Mouse (Mus musculus) embryonic facial prominence, embryonic 12.5 days (tissue): Measurements from ENCODE around the gene Cnbd2. TPM values are rescaled to one million over a fixed set of nuclear protein-coding genes. Genes with fewer than 3 reads are reported as not detected.

Source experiments
- ATAC-seq: fragments of 200-750 bp; cut with Nextera tagmentation; 2 replicates; pipeline ENCODE4 v1.8.0; 2017; ENCODE audit not compliant: insufficient number of reproducible peaks, insufficient read depth, low FRiP score, low TSS enrichment
- H3K27ac ChIP-seq: fragments of 300-500 bp; sonication (generic); 2 replicates; pipeline ENCODE4 v1.5.1; 2016; ENCODE audit warnings: mild to moderate bottlenecking
- H3K27me3 ChIP-seq: fragments of 300-500 bp; sonication (generic); 2 replicates; pipeline ENCODE4 v1.6.1; 2016; ENCODE audit warnings: mild to moderate bottlenecking, moderate library complexity
- H3K36me3 ChIP-seq: fragments of 300-500 bp; sonication (generic); 2 replicates; pipeline ENCODE4 v1.6.1; 2016; ENCODE audit warnings: mild to moderate bottlenecking
- H3K4me1 ChIP-seq: fragments of 300-500 bp; sonication (generic); 2 replicates; pipeline ENCODE4 v1.6.1; 2016
- H3K4me2 ChIP-seq: fragments of 300-500 bp; sonication (generic); replicated peaks from 2 replicates; pipeline ENCODE4 v1.6.1; 2016; ENCODE audit warnings: mild to moderate bottlenecking, moderate library complexity
- H3K4me3 ChIP-seq: fragments of 300-500 bp; sonication (generic); 2 replicates; pipeline ENCODE4 v1.5.1; 2016; ENCODE audit warnings: mild to moderate bottlenecking
- H3K9ac ChIP-seq: fragments of 300-500 bp; sonication (generic); 2 replicates; pipeline ENCODE4 v1.6.1; 2016; ENCODE audit warnings: mild to moderate bottlenecking, moderate library complexity
- H3K9me3 ChIP-seq: fragments of 300-500 bp; sonication (generic); 2 replicates; pipeline ENCODE4 v1.6.1; 2016; ENCODE audit warnings: mild to moderate bottlenecking, moderate library complexity
- WGBS: fragments of 180-500 bp; shearing (Covaris S2); methylation state at CpG from one replicate; pipeline ENCODE4 v1.1.7; 2016; 5-methylcytosine and 5-hydroxymethylcytosine counted together
- polyA plus RNA-seq: library from polyadenylated mRNA; unstranded; fragments of >200 nt; fragmentation: Nextera tagmentation; extraction: Ambion mirVana; gene quantifications from 2 replicates; pipeline ENCODE4 v1.2.1, GENCODE M21; 2016

Gene Cnbd2
- 5.1 and 5.6 TPM in 2 replicates for polyA plus RNA-seq

DNA sequence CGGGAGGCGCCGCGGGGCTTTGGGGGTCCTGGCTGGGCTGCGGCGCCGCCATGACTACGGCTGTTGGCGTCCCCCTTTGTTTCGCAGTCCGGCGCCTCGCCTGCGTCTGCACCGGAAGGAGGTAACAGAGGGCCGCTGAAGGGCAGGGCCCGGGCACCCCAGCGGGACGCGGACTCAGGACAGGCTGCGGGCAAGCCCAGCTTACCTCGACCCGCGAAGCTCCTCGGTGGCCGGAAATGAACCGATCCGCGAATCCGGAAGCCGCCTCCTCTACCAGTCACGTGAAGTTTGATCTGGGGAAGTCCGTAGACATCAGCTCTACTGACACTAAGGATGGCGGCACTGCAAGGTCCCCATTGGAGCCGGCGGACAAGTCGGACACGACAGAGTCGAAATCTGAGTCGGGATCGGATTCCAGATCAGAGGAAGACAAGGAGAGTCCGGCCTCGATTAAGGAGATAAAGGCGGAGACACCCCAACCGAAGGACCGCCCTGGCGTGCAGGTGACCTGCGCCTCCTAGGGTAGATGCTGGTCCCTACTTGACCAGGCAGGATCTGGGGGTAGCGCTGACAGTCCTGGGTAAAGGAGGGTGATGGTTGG lies at the start of gene Cnbd2, which contains the start of gene Scand1:
TSS of gene Cnbd2 (plus strand) at position 3 of the 601 bp plus-strand sequence.
TSS of gene Scand1 (minus strand) at position 408 of the 601 bp plus-strand sequence.
- H3K9me3 ChIP-seq: no peaks in the 10 kb centered on the region
- no peaks in the 10 kb centered on the region for H3K27me3 ChIP-seq
- WGBS: under 1% methylated on average over 49 of the region's 49 CpGs
- peaks cover 10% of the 10 kb centered on the region; the same call in 1 of the 2 replicates for H3K36me3 ChIP-seq
- peak within 1 kb of the TSS; percentile 82 for H3K4me2 ChIP-seq
- ATAC-seq: peak; percentile 80
- H3K4me3 ChIP-seq: peak within 1 kb of the TSS; percentile 89
- H3K4me1 ChIP-seq: peaks cover 10% of the 10 kb centered on the region
- peak within 1 kb of the TSS; percentile 96 for H3K27ac ChIP-seq
- H3K9ac ChIP-seq: peak within 1 kb of the TSS; percentile 95

DNA sequence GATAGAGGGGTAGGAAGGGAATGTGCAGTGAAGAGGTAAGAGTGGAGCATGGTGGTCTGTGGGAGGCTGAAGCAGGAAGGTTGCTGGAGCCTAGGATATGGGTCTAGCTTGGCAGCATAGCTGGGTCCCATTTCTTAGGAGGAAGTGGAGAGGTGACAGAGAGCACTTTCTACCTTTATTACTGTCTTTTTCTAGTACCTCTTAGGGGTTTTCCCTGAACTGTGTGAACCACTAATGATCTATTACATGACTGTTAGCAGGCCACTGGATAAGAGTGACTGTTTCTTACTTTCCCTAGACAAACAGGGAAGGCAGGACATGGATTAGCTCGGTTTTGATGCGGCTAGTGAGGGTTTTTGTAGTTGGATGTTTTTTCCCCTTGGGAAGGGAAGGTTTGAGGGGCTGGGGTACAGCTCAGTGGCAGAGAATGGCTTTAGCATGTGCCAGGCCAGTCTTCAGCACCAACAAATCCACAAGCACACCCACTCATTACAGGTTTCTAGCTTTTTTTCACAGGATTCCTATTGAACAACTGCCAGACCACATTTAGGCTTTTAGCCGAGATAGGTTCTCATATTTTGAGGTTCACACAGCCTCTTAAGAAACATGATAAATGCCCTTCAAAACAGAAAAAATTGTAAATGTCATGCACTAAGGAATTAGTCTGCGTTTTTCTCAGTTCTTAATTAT lies 48.8 kb upstream of the Cnbd2 start:
- no peak for ATAC-seq

DNA sequence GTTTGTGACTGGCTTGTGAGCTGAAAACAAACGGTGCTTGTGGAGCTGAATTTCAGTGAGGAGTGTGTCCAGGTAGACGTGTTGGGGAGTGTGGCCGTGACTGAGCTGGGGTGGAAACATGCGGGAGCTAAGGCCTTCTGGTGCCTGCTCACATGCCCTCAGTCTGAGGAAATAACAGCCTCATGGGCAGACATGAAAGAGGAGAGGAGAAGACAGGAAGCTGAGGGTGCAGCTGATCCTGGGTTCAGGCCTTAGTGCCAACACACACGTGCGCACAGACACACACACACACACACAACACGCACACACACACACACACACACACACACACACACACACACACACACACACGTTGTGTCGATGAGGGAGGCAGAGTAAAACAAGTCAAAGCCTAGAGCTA lies 44.5 kb upstream of the Cnbd2 start:
- Histone ChIP-seq H3K9me3 (no peaks in the 10 kb centered on the region), H3K4me1 (no peaks in the 10 kb centered on the region), H3K36me3 (peaks cover 27% of the 10 kb centered on the region), H3K4me3 (no peak overlapping the region), H3K27ac (no peak overlapping the region), H3K9ac (no peak overlapping the region), H3K27me3 (no peaks in the 10 kb centered on the region), H3K4me2 (no peak overlapping the region)
- no peak for ATAC-seq
- WGBS: 95% methylated on average over 9 of the region's 9 CpGs

More for the DNA sequence above, 48.8 kb upstream of the Cnbd2 start:
- Histone ChIP-seq H3K4me2 (no peak overlapping the region), H3K4me3 (no peak overlapping the region), H3K27ac (no peak overlapping the region), H3K9ac (no peak overlapping the region), H3K9me3 (no peaks in the 10 kb centered on the region), H3K27me3 (no peaks in the 10 kb centered on the region), H3K36me3 (peaks cover 38% of the 10 kb centered on the region), H3K4me1 (no peaks in the 10 kb centered on the region)
- 87% methylated on average over 4 of the region's 4 CpGs for WGBS

DNA sequence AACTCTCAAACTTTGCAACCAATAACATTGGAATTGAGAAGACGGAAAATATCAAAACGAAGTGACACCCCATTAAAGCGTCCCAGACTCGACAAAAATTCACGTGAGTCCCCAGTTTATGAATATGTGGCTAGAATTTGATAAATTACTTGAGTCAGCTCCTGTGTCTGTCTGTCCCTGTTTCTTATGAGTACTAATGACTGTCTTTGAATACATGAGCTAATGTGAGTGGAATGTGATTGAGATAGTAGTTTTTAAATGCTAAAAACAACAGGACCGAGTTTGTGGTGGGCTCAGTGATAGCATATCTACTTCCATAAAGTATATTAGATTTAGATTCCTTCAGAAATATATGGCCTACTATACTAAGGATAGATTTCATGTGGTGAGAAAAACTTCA lies 39.5 kb upstream of the Cnbd2 start:
- Histone ChIP-seq H3K9ac (no peak overlapping the region), H3K27ac (no peak overlapping the region), H3K36me3 (peaks cover 43% of the 10 kb centered on the region), H3K4me1 (no peaks in the 10 kb centered on the region), H3K9me3 (no peaks in the 10 kb centered on the region), H3K4me3 (no peak overlapping the region), H3K4me2 (no peak overlapping the region), H3K27me3 (no peaks in the 10 kb centered on the region)
- no peak for ATAC-seq
- WGBS: 93% methylated on average over 6 of the region's 6 CpGs

DNA sequence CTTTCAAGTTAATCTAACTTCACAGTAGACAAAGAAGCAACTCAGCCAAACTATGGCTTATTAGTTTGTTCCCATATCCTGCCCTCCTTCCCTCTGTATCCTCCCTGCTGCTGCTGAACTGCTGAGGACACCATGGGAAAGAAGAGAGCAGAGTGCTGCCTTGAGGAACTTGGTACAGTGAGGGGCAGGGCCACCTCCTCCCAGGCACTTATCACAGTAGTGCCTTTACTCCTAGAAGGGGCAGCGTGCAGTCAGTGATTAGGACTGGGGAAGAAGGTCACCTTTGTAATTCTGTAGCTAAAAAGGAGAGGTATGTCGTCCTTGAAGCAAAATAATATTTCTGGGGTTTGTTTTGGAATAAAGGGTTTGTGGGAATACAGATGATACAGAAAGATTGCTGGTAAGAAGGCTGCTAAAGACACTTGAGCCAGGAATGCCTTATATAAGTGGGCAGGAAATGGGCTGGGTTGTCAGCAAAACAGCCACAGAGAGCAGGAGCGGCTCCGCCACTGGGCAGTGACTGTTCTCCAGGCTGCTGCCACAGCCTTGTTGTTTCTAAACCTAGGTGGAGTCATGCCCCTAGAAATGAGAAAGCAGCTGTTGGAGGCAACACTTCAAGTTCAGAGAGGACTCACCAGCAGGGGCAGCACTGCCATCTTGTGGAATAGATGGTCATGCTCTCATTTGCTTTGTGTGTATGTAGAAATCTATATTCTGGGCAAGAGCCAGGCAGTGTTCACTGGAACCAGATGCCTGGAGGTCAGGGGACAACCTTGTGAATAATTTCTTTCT lies 33.7 kb upstream of the Cnbd2 start:
- H3K27ac ChIP-seq: peak overlapping the region; percentile 23; the same call in 1 of the 2 replicates
- peaks cover 5% of the 10 kb centered on the region for H3K4me1 ChIP-seq
- 51% methylated on average over 4 of the region's 4 CpGs for WGBS
- peaks cover 34% of the 10 kb centered on the region for H3K36me3 ChIP-seq
- H3K9me3 ChIP-seq: no peaks in the 10 kb centered on the region
- H3K9ac ChIP-seq: no peak overlapping the region
- H3K4me2 ChIP-seq: no peak overlapping the region
- no peaks in the 10 kb centered on the region for H3K27me3 ChIP-seq
- no peak overlapping the region for H3K4me3 ChIP-seq
- 0 out of 2 replicates have a peak, but pooled peaks have one; percentile 74 for ATAC-seq

DNA sequence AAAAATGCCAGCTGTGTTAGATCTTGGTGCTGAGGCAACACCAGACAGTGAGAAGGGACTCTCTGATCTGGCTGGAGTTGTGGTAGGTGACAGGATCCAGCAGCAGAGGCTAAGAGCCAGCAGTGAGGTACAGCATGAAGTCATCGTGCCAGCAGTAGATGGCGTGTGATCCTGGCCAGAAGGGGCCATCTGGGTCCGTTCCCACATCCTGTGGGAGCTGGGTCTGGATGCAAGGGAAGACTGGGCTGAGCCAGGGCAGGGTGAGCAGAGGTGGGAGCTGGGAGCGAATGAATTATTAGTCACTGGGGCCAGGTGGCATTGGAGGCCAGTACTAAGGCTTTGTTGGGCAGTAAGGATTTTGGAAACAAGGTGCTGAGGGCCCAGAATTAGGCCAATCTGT lies 30.9 kb upstream of the Cnbd2 start:
- peaks cover 22% of the 10 kb centered on the region; the same call in 1 of the 2 replicates for H3K36me3 ChIP-seq
- ATAC-seq: no peak
- H3K9me3 ChIP-seq: no peaks in the 10 kb centered on the region
- H3K27ac ChIP-seq: no peak overlapping the region
- no peaks in the 10 kb centered on the region for H3K27me3 ChIP-seq
- peaks cover 5% of the 10 kb centered on the region for H3K4me1 ChIP-seq
- WGBS: 82% methylated on average over 4 of the region's 4 CpGs
- no peak overlapping the region for H3K9ac ChIP-seq
- no peak overlapping the region for H3K4me3 ChIP-seq
- H3K4me2 ChIP-seq: no peak overlapping the region

DNA sequence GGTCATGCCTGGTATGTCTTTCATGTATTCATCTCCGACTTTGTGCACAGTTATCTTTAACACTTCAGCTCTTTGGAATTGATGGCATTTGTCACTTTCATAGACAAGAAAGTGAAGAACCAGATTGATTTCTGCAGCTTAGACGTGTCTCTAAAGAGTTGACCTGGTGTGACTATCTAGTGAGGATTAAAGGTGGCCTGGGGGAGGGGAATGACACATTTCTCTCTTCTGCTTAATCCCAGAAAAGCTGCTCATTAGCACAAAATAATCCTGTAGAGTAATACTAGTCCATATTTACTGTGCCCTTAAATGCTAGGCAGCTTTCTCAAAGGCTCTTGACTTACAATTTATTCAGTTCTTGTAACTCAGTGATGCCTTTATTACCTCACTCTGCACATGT lies 26.9 kb upstream of the Cnbd2 start:
- no peak overlapping the region for H3K27ac ChIP-seq
- no peak overlapping the region for H3K4me3 ChIP-seq
- no peak overlapping the region for H3K4me2 ChIP-seq
- H3K9ac ChIP-seq: no peak overlapping the region
- WGBS: 72% methylated on average over 2 of the region's 2 CpGs
- H3K27me3 ChIP-seq: no peaks in the 10 kb centered on the region
- peaks cover 31% of the 10 kb centered on the region for H3K36me3 ChIP-seq
- H3K9me3 ChIP-seq: no peaks in the 10 kb centered on the region
- ATAC-seq: no peak
- no peaks in the 10 kb centered on the region for H3K4me1 ChIP-seq

DNA sequence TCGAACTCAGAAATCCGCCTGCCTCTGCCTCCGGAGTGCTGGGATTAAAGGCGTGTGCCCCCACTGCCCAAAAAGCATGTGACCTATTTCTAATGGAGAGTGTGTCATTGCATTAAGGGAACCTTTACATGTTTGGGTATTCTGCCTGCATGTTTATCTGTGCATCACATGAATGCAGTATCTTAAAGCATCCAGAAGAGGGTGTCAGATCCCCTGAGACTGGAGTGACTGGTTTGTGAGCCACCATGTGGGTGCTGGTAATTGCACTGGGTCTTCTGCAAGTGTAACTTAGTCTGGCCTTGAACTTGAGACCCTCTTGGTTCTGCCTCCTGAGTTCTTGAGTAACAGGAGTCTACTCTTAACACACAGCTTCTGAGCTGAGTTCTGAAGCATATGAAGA lies 25.4 kb upstream of the Cnbd2 start:
- H3K27ac ChIP-seq: no peak overlapping the region
- no peaks in the 10 kb centered on the region for H3K9me3 ChIP-seq
- no peaks in the 10 kb centered on the region for H3K4me1 ChIP-seq
- no peak for ATAC-seq
- H3K36me3 ChIP-seq: peaks cover 38% of the 10 kb centered on the region
- H3K4me2 ChIP-seq: no peak overlapping the region
- no peaks in the 10 kb centered on the region for H3K27me3 ChIP-seq
- WGBS: 95% methylated on average over 4 of the region's 4 CpGs
- H3K9ac ChIP-seq: no peak overlapping the region
- no peak overlapping the region for H3K4me3 ChIP-seq

DNA sequence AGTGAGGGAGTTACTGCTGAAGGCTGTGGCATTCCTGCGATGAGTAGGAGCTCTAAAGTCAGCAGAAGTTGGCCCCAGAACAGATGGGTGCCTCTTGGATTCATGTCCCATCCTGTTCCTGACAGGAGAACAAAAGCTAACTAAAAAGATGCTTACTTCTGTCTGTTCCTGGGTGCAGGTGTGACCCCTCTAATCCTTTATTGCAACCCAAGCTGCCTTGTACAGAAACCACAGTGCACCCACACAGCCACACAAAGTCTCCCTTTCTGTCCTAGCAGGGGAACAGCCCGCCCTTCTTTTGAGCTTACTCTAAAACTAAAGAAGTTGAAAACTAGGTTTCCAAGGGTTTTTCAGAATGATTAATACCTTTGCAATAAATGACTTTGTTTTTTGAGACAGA lies 23.9 kb upstream of the Cnbd2 start:
- no peak for ATAC-seq
- no peaks in the 10 kb centered on the region for H3K9me3 ChIP-seq
- no peak overlapping the region for H3K9ac ChIP-seq
- WGBS: 87% methylated on average over 2 of the region's 2 CpGs
- H3K4me1 ChIP-seq: no peaks in the 10 kb centered on the region
- H3K4me3 ChIP-seq: no peak overlapping the region
- no peak overlapping the region for H3K4me2 ChIP-seq
- no peaks in the 10 kb centered on the region for H3K27me3 ChIP-seq
- H3K27ac ChIP-seq: no peak overlapping the region
- H3K36me3 ChIP-seq: peaks cover 43% of the 10 kb centered on the region

DNA sequence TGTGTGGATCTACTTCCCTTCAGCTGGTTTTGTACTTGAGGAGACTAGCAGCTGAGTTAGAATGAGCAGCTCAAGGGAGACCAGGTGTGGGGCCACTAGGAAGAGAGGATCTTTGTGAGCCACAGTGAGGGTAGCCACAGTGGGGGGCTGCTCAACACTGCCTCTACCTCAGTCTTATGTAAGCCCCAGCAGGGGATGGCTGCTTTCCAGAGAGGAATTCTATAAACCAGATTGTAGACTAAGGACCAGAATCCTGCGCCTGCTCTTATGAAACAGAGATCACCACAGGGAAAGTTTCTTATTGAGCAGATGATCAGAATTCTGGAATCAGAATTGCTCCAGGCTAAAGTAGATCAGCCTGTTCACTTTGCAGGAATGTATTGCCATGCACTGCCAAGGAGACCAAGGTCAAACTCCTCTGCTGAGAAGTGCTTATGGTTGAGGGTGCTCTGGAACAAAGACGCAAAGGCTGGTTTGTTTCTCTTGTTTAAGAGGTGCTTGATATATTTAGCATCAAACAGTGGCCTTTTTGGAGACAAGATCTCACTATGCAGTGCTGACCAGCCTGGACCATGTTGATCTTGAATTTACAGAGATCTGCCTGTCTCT lies 22.4 kb upstream of the Cnbd2 start:
- no peak for ATAC-seq
- no peak overlapping the region for H3K27ac ChIP-seq
- no peak overlapping the region for H3K9ac ChIP-seq
- H3K4me1 ChIP-seq: no peaks in the 10 kb centered on the region
- H3K36me3 ChIP-seq: peaks cover 57% of the 10 kb centered on the region
- no peaks in the 10 kb centered on the region for H3K27me3 ChIP-seq
- H3K9me3 ChIP-seq: no peaks in the 10 kb centered on the region
- WGBS: 90% methylated on average over 2 of the region's 2 CpGs
- H3K4me2 ChIP-seq: no peak overlapping the region
- H3K4me3 ChIP-seq: no peak overlapping the region

DNA sequence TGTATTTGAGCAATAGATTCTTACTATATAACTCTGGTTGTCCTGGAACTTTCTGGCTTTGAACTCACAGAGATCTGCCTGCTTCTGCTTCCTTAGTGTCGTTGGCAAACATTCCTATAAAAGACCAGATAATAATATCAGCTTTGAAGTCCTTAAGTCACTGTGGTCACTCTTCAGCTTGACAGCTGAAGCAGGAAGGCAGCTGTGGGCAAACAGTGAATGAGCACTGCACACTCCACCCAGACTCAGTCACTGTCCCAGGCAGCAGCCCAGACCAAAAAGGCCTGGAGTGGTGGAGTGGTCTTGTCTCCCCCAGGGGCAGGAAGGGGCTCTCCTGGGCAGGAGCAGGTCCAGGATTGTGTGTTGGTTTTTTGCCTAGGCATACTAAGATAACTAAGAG lies 20.1 kb upstream of the Cnbd2 start:
- H3K27ac ChIP-seq: no peak overlapping the region
- ATAC-seq: no peak
- H3K4me2 ChIP-seq: no peak overlapping the region
- H3K9me3 ChIP-seq: no peaks in the 10 kb centered on the region
- no peaks in the 10 kb centered on the region for H3K4me1 ChIP-seq
- H3K27me3 ChIP-seq: no peaks in the 10 kb centered on the region
- no peak overlapping the region for H3K4me3 ChIP-seq
- no peak overlapping the region for H3K9ac ChIP-seq
- H3K36me3 ChIP-seq: peaks cover 69% of the 10 kb centered on the region
- WGBS: 84% methylated on average over 1 of the region's 1 CpGs
